Mouse (Mus musculus) CD8-positive naive resting alpha-beta T cell, adult 2 months (primary cell): ENCODE data around the gene Tmprss7.

ENCODE experiments used
- DNase-seq, 2 experiments: peaks; one replicate each; pipeline ENCODE4 v3.0.0; 2022; ENCODE audit warnings: low read depth in 2 of 2, low spot score in 2 of 2

Gene Tmprss7

GRCm38 (mm10) chr16:45693558-45693957 lies at the start of gene Tmprss7:
Tmprss7 (minus strand) TSS chr16:45693658.
- no peak for DNase-seq

GRCm38 (mm10) chr16:45742615-45743476 lies 49.4 kb upstream of the Tmprss7 start, which contains the start of gene Abhd10:
Abhd10 (minus strand) TSS chr16:45742955.
- DNase-seq: peak; percentile 92 to 96

- no peak for DNase-seq
Measured at GRCm38 (mm10) chr16:45737880-45738279, 44.4 kb upstream of the Tmprss7 start.

- DNase-seq: no peak
Measured at GRCm38 (mm10) chr16:45736724-45737123, 43.3 kb upstream of the Tmprss7 start.

GRCm38 (mm10) chr16:45729163-45729562 lies 35.7 kb upstream of the Tmprss7 start:
- DNase-seq: no peak

- DNase-seq: no peak
Measured at GRCm38 (mm10) chr16:45724742-45725102, 31.3 kb upstream of the Tmprss7 start.

DNA sequence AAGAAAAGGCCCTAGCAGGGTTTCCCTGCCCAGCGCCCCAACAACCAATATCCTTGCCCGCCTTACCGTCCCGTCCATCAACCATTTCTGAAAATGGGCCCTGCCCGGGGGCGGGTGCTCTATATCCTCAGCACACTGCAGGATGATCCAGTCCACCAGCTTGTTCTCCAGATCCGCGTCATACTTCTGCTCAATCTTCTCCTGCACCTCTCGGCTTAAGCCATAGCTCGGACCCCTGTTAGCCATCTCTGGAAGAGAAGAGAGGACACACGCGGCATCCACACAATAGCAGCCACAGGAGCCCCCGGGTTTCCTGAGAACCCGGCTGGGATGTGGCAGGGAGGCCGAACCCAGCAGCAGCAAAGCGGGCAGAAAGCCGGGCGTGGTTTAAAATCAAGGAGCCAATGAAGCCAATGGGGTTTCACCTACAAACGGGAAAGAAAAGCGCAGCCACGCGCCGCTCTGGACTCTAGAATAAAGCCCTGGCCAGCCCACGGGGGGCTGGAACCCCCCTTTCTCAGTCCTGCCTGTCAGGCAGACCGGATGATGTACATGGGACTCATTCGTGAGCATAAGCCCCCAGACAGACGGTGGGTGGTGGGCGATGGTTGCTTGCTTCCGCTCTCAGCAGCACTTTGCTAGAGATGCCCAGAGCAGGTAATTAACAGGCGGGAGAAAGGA lies 30.7 kb upstream of the Tmprss7 start, which contains the start of gene Tagln3:
Gene Tagln3, minus strand, starts transcription at position 548 of the 681 bp plus-strand sequence.
- no peak for DNase-seq

- no peak for DNase-seq
Measured at GRCm38 (mm10) chr16:45723172-45723901, 29.9 kb upstream of the Tmprss7 start.

- DNase-seq: no peak
Measured at GRCm38 (mm10) chr16:45722460-45722951, 29.0 kb upstream of the Tmprss7 start.

GRCm38 (mm10) chr16:45720022-45720630 lies 26.7 kb upstream of the Tmprss7 start:
- no peak for DNase-seq

- no peak for DNase-seq
Measured at GRCm38 (mm10) chr16:45718296-45718695, 24.8 kb upstream of the Tmprss7 start.

- no peak for DNase-seq
Measured at GRCm38 (mm10) chr16:45714489-45715150, 21.2 kb upstream of the Tmprss7 start.

DNA sequence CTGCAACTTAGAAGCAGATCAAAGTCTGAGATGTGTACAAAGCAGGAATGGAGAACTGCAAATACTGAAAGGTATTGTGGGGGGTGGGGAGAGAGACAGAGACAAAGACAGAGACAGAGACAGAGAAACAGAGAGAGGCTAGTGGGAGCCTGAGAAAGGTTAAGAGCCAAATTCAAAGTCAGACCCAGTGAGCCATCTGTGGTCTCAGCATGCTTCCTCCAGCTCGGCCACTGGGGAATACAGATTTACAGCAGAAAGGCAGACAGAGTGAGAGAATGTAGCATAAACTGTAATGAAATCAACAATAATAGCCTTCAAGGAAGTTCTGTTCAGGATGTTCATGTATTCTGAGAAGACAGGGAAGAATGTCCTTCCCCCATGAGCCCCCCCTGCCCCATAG lies 20.4 kb upstream of the Tmprss7 start:
- DNase-seq: no peak

GRCm38 (mm10) chr16:45713261-45713660 lies 19.8 kb upstream of the Tmprss7 start:
- DNase-seq: no peak

GRCm38 (mm10) chr16:45711263-45711662 lies 17.8 kb upstream of the Tmprss7 start:
- DNase-seq: no peak

DNA sequence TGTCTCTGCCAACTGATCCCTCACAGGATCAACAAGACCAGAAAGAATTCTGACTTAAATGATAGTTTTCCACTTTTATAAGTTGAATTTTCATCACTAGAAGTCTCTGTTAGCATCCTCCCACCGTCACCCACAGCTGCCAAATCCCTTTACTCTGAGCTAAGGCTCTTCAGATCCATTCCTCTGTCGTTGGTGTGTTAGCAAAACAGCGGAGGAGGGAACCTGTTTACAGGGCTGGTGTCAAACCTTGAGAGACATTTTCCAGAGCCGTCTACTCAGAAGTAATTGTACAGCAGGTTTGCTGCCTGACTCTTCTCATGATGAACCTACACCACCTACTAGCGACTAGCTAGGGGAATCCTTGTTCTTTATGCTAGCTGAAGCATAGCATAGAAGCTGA lies 5.8 kb upstream of the Tmprss7 start:
- no peak for DNase-seq

DNA sequence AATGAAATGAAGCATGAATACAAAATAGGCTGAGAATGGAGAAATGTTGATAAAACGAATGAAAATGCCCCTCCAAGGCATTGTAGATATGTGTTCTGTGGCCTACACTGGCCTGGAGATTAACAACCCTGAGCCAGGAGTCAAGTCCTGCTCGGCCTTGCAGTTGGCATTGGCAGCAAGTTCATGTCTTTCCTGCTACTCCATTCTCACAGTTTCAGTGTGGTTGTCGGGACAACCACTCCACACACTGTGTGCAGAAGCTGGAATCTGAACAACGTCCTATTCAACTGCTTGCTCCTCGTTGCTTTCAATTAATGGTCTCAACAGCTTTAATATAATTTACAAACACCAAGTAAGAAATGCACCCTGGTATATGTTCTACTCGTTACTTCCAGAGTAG lies 4.5 kb upstream of the Tmprss7 start:
- no peak for DNase-seq

DNA sequence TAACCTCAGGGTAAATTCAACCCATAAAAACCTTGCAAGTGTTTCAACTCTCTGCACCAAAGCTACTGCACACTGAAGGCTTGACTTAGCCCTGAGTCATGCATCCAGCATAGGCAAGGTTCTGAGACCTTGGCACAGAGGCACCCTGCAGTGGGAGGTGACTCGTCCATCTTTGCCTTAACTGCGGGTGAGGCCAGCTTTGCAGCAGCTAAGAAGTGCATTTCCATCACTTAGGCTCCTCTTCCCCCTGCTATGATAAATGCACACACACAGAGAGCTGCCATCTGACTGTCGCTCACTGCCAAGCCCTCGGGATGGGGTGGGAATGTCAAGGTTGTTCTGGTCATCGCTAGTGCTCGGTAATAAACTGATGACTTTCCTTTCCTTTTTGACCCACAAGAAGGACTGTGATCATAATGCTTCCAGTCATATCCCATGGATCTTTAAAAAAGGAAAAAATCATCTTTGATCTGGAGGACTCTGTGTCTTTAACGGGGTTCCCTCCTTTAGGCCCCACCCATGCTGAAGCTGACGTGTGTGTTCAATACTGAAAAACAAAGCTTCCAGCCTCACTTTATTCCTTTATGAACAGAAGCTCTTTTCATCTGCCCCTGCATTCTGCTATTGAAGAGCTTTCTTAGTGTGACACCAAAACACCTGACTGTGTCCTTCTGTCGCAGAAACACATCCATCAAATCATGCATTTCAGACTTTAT lies 2.1 kb upstream of the Tmprss7 start:
- no peak for DNase-seq

- DNase-seq: no peak
Measured at GRCm38 (mm10) chr16:45692851-45693250, 607 bp downstream of the Tmprss7 start.

DNA sequence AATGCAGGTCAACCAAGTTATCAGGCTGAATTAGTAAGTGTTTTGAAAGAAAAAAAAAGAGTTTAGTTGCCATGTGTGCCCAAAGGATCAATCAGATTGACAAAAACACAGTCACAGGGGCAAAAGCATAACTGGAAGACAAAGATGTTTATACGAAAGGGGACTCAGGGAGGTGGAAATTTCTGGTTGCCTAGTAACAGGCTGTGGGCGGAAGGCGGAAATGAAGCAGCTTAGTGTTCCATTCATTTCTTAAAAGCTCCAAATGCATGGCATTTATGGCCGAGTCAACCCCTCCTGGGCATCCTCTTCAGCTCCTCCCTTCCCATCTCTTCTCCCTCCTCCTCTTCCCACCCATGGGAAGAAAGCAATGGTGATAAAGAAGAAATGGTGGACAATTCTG lies 3.3 kb downstream of the Tmprss7 start:
- peak in 1 of 2 experiments; percentile 2 for DNase-seq
